In genomic region chr5:28110881-28111280, GRCm38 (mm10) we compare ENCODE assay signal across 26 mouse cellular contexts. TPM values are rescaled to one million over a fixed set of nuclear protein-coding genes. Genes with fewer than 3 reads are reported as not detected.
"Had no signal": no experiment of that assay in that cellular context is flagged by ENCODE, and none has a peak within 500 bp of the region (broad histone marks: within the 10 kb centered on the region; RNA-seq: fewer than 3 reads in every experiment).

No protein-coding gene starts in this region.

- H3K27me3 ChIP-seq: lung, embryonic 15.5 days; midbrain, embryonic 13.5 days; midbrain, embryonic 15.5 days; neural tube, embryonic 12.5 days had no signal

- DNase-seq: liver, postnatal 0 days; lung, adult 2 months; lung, postnatal 14 days; lung, postnatal 36 days; retina, postnatal 1 day; right cerebral cortex, adult 18-20 months; right cerebral cortex, postnatal 25 days; right cerebral cortex, postnatal 4 days; spleen, adult 18-20 months; thymus, adult 18-20 months; thymus, postnatal 14 days; thymus, postnatal 36 days had no signal

- H3K9ac ChIP-seq: liver, embryonic 15.5 days; liver, postnatal 0 days; lung, embryonic 15.5 days; midbrain, embryonic 13.5 days; midbrain, embryonic 15.5 days; neural tube, embryonic 12.5 days had no signal

- ATAC-seq: liver, postnatal 0 days; lung, postnatal 0 days; midbrain, embryonic 13.5 days; midbrain, embryonic 15.5 days had no signal

- H3K9me3 ChIP-seq: liver, embryonic 15.5 days; lung, embryonic 15.5 days; midbrain, embryonic 10.5 days; midbrain, embryonic 13.5 days; midbrain, embryonic 15.5 days; neural tube, embryonic 12.5 days had no signal

- H3K36me3 ChIP-seq: liver, embryonic 15.5 days; lung, embryonic 15.5 days; midbrain, embryonic 13.5 days; midbrain, embryonic 15.5 days; neural tube, embryonic 12.5 days had no signal

- H3K27ac ChIP-seq: liver, embryonic 15.5 days; lung, embryonic 15.5 days; macrophage; midbrain, embryonic 10.5 days; midbrain, embryonic 13.5 days; midbrain, embryonic 15.5 days; neural tube, embryonic 12.5 days had no signal

- H3K4me1 ChIP-seq: liver, embryonic 15.5 days; lung, embryonic 15.5 days; midbrain, embryonic 13.5 days; midbrain, embryonic 15.5 days; neural tube, embryonic 12.5 days had no signal

- H3K4me2 ChIP-seq: liver, embryonic 15.5 days; lung, embryonic 15.5 days; midbrain, embryonic 13.5 days; midbrain, embryonic 15.5 days; neural tube, embryonic 12.5 days had no signal

- H3K4me3 ChIP-seq: liver, embryonic 15.5 days; lung, embryonic 15.5 days; midbrain, embryonic 10.5 days; midbrain, embryonic 13.5 days; midbrain, embryonic 15.5 days; myocyte; neural tube, embryonic 12.5 days had no signal

RNA-seq across cellular contexts. Expression of gene En2, which starts 54.6 kb away (rescaled TPM):
- polyA plus RNA-seq: liver, embryonic 15.5 days; liver, postnatal 0 days; lung, adult 2 months; lung, embryonic 15.5 days; lung, postnatal 0 days; macrophage; myocyte; neural tube, embryonic 14.5 days; small intestine, adult 2 months; stomach, embryonic 14.5 days; stomach, embryonic 16.5 days; thymus, postnatal 0 days had no signal
